Comparison of ENCODE assay signal across 17 mouse cellular contexts in genomic region chr1:138039201-138039600, GRCm38 (mm10).
DNase-seq lines count a peak whose midpoint lies in the region; ATAC-seq and TF ChIP-seq lines count a peak whose summit lies in the region.
"Had no signal": no experiment of that assay in that cellular context is flagged by ENCODE, and none has a peak within 500 bp of the region (broad histone marks: within the 10 kb centered on the region; RNA-seq: fewer than 3 reads in every experiment).

No protein-coding gene starts in this region.

- peak; percentile 68 for TF ChIP-seq EP300 in lung, postnatal 0 days (IDR thresholded peaks at IDR 0.05)

- no peak overlapping the region for H3K4me3 ChIP-seq in midbrain, embryonic 14.5 days (replicated peaks; ENCODE audit: low read depth, low read length)
- H3K4me3 ChIP-seq in midbrain, embryonic 16.5 days (ENCODE audit: low read depth, low read length), result no peak overlapping the region
- H3K4me3 ChIP-seq in lung, postnatal 0 days (ENCODE audit: low read depth, low read length), result no peak overlapping the region
- H3K4me3 ChIP-seq: forebrain, embryonic 15.5 days; heart, embryonic 12.5 days; limb, embryonic 15.5 days; midbrain, embryonic 13.5 days; neural tube, embryonic 15.5 days had no signal

- DNase-seq in embryo, embryonic 11 days, result peak; percentile 19
- DNase-seq in embryo, embryonic 10.5 days (ENCODE audit: low spot score), result no peak
- peak; percentile 13 for DNase-seq in midbrain, embryonic 14.5 days
- peak; percentile 49 for DNase-seq in lung, postnatal 0 days (ENCODE audit: low spot score)
- no peak for DNase-seq in left cerebral cortex, postnatal 36 days (ENCODE audit: low spot score in 2 of 2)
- no peak for DNase-seq in ovary, postnatal 10 days (ENCODE audit: low spot score)
- no peak for DNase-seq in cerebellum, postnatal 10 days
- DNase-seq: B cell, adult 2 months; cerebellum, postnatal 36 days; layer of hippocampus, adult 9-11 months had no signal

- no peak for ATAC-seq in midbrain, embryonic 14.5 days (ENCODE audit: low FRiP score, low TSS enrichment)
- ATAC-seq in midbrain, embryonic 16.5 days, result no peak
- peak; percentile 74 for ATAC-seq in lung, postnatal 0 days
- ATAC-seq: forebrain, embryonic 15.5 days; intestine, embryonic 16.5 days; midbrain, embryonic 13.5 days had no signal

- no peaks in the 10 kb centered on the region for H3K27me3 ChIP-seq in midbrain, embryonic 14.5 days (ENCODE audit: control insufficient read depth, insufficient read depth, low read length)
- no peaks in the 10 kb centered on the region for H3K27me3 ChIP-seq in midbrain, embryonic 16.5 days (ENCODE audit: control insufficient read depth, insufficient read depth, low read depth, low read length)
- H3K27me3 ChIP-seq in lung, postnatal 0 days (replicated peaks; ENCODE audit: insufficient read depth, low read length), result no peaks in the 10 kb centered on the region
- H3K27me3 ChIP-seq: forebrain, embryonic 15.5 days; heart, embryonic 12.5 days; limb, embryonic 15.5 days; midbrain, embryonic 13.5 days; neural tube, embryonic 15.5 days had no signal

- intact Hi-C loops in left cerebral cortex, postnatal 36 days (cut with DNase I), result no loop called here

- 0 out of 2 replicates have a peak, but pooled peaks cover 5% of the 10 kb centered on the region for H3K4me1 ChIP-seq in midbrain, embryonic 14.5 days (ENCODE audit: control insufficient read depth, insufficient read depth, low read length)
- peaks cover 3% of the 10 kb centered on the region for H3K4me1 ChIP-seq in midbrain, embryonic 16.5 days (ENCODE audit: control insufficient read depth, insufficient read depth, low read length)
- no peaks in the 10 kb centered on the region for H3K4me1 ChIP-seq in lung, postnatal 0 days (ENCODE audit: insufficient read depth, low read depth, low read length)

- H3K36me3 ChIP-seq in midbrain, embryonic 14.5 days (ENCODE audit: control insufficient read depth, insufficient read depth, low read length), result no peaks in the 10 kb centered on the region
- H3K36me3 ChIP-seq in midbrain, embryonic 16.5 days (ENCODE audit: control insufficient read depth, insufficient read depth, low read length), result no peaks in the 10 kb centered on the region
- no peaks in the 10 kb centered on the region for H3K36me3 ChIP-seq in lung, postnatal 0 days (ENCODE audit: insufficient read depth, low read length)
- H3K36me3 ChIP-seq: forebrain, embryonic 15.5 days; heart, embryonic 12.5 days; limb, embryonic 15.5 days; midbrain, embryonic 13.5 days; neural tube, embryonic 15.5 days had no signal

- H3K9ac ChIP-seq in midbrain, embryonic 14.5 days (replicated peaks; ENCODE audit: low read length), result no peak overlapping the region
- no peak overlapping the region for H3K9ac ChIP-seq in midbrain, embryonic 16.5 days (ENCODE audit: low read depth, low read length)
- no peak overlapping the region for H3K9ac ChIP-seq in lung, postnatal 0 days (replicated peaks; ENCODE audit: low read depth)
- H3K9ac ChIP-seq: forebrain, embryonic 15.5 days; heart, embryonic 12.5 days; limb, embryonic 15.5 days; midbrain, embryonic 13.5 days; neural tube, embryonic 15.5 days had no signal

- no peaks in the 10 kb centered on the region for H3K9me3 ChIP-seq in midbrain, embryonic 14.5 days (ENCODE audit: control insufficient read depth, low read length)
- no peaks in the 10 kb centered on the region for H3K9me3 ChIP-seq in midbrain, embryonic 16.5 days (replicated peaks; ENCODE audit: control insufficient read depth, low read length, poor library complexity, severe bottlenecking)
- no peaks in the 10 kb centered on the region for H3K9me3 ChIP-seq in lung, postnatal 0 days (ENCODE audit: low read length)
- H3K9me3 ChIP-seq: forebrain, embryonic 15.5 days; heart, embryonic 12.5 days; limb, embryonic 15.5 days; midbrain, embryonic 13.5 days; neural tube, embryonic 15.5 days had no signal

- 3% methylated on average over 1 of the region's 1 CpGs for WGBS in midbrain, embryonic 14.5 days
- 18% methylated on average over 1 of the region's 1 CpGs for WGBS in midbrain, embryonic 16.5 days
- 16% methylated on average over 1 of the region's 1 CpGs for WGBS in lung, postnatal 0 days

- H3K4me2 ChIP-seq in midbrain, embryonic 14.5 days (ENCODE audit: low read length), result no peak overlapping the region
- H3K4me2 ChIP-seq in midbrain, embryonic 16.5 days (ENCODE audit: low read length), result no peak overlapping the region
- no peak overlapping the region for H3K4me2 ChIP-seq in lung, postnatal 0 days (replicated peaks; ENCODE audit: low read depth, low read length)
- H3K4me2 ChIP-seq: forebrain, embryonic 15.5 days; heart, embryonic 12.5 days; limb, embryonic 15.5 days; midbrain, embryonic 13.5 days; neural tube, embryonic 15.5 days had no signal

- H3K27ac ChIP-seq in midbrain, embryonic 14.5 days (replicated peaks; ENCODE audit: low read depth, low read length), result no peak overlapping the region
- H3K27ac ChIP-seq in midbrain, embryonic 16.5 days (ENCODE audit: low read length), result no peak overlapping the region
- no peak overlapping the region for H3K27ac ChIP-seq in lung, postnatal 0 days (ENCODE audit: low read length)
- H3K27ac ChIP-seq: forebrain, embryonic 15.5 days; limb, embryonic 15.5 days; midbrain, embryonic 13.5 days; neural tube, embryonic 15.5 days had no signal

- no peak for TF ChIP-seq CTCF in lung, postnatal 0 days (IDR thresholded peaks at IDR 0.05)

Comparison
In these comparisons a context has a peak if more than half of its experiments do, and no peak if none do; other contexts are left out.
1. DNase-seq: peak in embryo, embryonic 11 days (single experiment), midbrain, embryonic 14.5 days (single experiment) and lung, postnatal 0 days (single experiment); none in embryo, embryonic 10.5 days (single experiment), left cerebral cortex, postnatal 36 days (0 of 2), ovary, postnatal 10 days (single experiment) and cerebellum, postnatal 10 days (0 of 2).